Mouse (Mus musculus) liver, embryonic 11.5 days (tissue): ENCODE results near the gene Gigyf2. TPM values are rescaled to one million over a fixed set of nuclear protein-coding genes. Genes with fewer than 3 reads are reported as not detected.

Source experiments
- ATAC-seq: fragments of 200-750 bp; cut with Nextera tagmentation; replicated peaks from 2 replicates; pipeline ENCODE4 v1.8.0; 2017; ENCODE audit warnings: moderate number of reproducible peaks, mild to moderate bottlenecking, moderate TSS enrichment, moderate library complexity; ENCODE audit not compliant: low FRiP score
- DNase-seq: peaks from one replicate; pipeline ENCODE4 v3.0.0-alpha.2; 2017; ENCODE audit warnings: low spot score
- H3K27ac ChIP-seq: fragments of 300-500 bp; sonication (generic); 2 replicates; pipeline ENCODE4 v1.5.1; 2014; ENCODE audit warnings: mild to moderate bottlenecking, low read depth, low read length, control low read depth
- H3K27me3 ChIP-seq: fragments of 300-500 bp; sonication (generic); replicated peaks from 2 replicates; pipeline ENCODE4 v1.6.1; 2014; ENCODE audit warnings: low read length, mixed read lengths; ENCODE audit not compliant: control insufficient read depth, insufficient read depth
- H3K36me3 ChIP-seq: fragments of 300-500 bp; sonication (generic); 2 replicates; pipeline ENCODE4 v1.6.1; 2014; ENCODE audit warnings: mild to moderate bottlenecking, low read length, moderate library complexity, mixed read lengths; ENCODE audit not compliant: control insufficient read depth, insufficient read depth
- H3K4me1 ChIP-seq: fragments of 300-500 bp; sonication (generic); replicated peaks from 2 replicates; pipeline ENCODE4 v1.6.1; 2014; ENCODE audit warnings: low read length, mixed read lengths; ENCODE audit not compliant: control insufficient read depth, insufficient read depth
- H3K4me2 ChIP-seq: fragments of 300-500 bp; sonication (generic); 2 replicates; pipeline ENCODE4 v1.6.1; 2014; ENCODE audit warnings: mild to moderate bottlenecking, control low read depth, moderate library complexity
- H3K4me3 ChIP-seq: fragments of 300-500 bp; sonication (generic); 2 replicates; pipeline ENCODE4 v1.5.1; 2014; ENCODE audit warnings: low read depth, low read length, control low read depth
- H3K9ac ChIP-seq: fragments of 300-500 bp; sonication (generic); 2 replicates; pipeline ENCODE4 v1.6.1; 2014; ENCODE audit warnings: low read depth, low read length, control low read depth
- H3K9me3 ChIP-seq: fragments of 300-500 bp; sonication (generic); 2 replicates; pipeline ENCODE4 v1.6.1; 2016; ENCODE audit warnings: low read length, inconsistent platforms, mixed read lengths; ENCODE audit not compliant: control insufficient read depth
- WGBS: fragments of 180-500 bp; shearing (Covaris S2); extraction: QIAGEN DNeasy Blood & Tissue Kit; methylation state at CpG from one replicate; pipeline ENCODE4 v1.1.7; 2014; 5-methylcytosine and 5-hydroxymethylcytosine counted together
- polyA plus RNA-seq: library from polyadenylated mRNA; unstranded; fragments of >200 nt; fragmentation: Nextera tagmentation; extraction: Ambion mirVana; gene quantifications from 2 replicates; pipeline ENCODE4 v1.2.1, GENCODE M21; 2014

Gene Gigyf2
- polyA plus RNA-seq, 1 experiment from 2014 or later = 40.4 TPM

- ATAC-seq (no peak), DNase-seq (no peak)
- H3K27me3 ChIP-seq = no peaks in the 10 kb centered on the region
- no peak overlapping the region for H3K27ac ChIP-seq
- H3K4me1 ChIP-seq = no peaks in the 10 kb centered on the region
- H3K4me2 ChIP-seq = no peak overlapping the region
- WGBS = 71% methylated on average over 4 of the region's 4 CpGs
- H3K36me3 ChIP-seq = no peaks in the 10 kb centered on the region
- H3K9me3 ChIP-seq = no peaks in the 10 kb centered on the region
- H3K9ac ChIP-seq = no peak overlapping the region
- H3K4me3 ChIP-seq = no peak overlapping the region
Observed at GRCm38 (mm10) chr1:87294063-87294710, 32.6 kb upstream of the Gigyf2 start.

DNA sequence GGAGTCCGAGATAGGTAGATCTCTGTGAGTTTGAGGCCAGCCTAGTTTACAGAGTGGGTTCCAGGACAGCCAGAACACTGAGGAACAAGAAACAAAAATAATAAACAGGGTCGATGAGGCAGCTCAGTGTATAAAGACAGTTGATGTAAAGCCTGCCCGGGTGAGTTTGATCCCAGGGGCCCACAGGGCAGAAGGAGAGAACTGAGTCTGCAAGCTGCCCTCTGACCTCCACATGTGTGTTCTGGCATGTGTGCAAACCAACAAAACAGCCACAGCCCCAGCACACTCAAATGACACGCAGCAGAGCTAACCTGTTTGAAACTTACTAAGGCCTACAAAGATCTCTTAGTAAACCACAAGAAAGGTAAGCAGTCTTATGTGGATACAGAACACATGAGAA lies 31.8 kb upstream of the Gigyf2 start:
- Histone ChIP-seq H3K27me3 (no peaks in the 10 kb centered on the region), H3K27ac (no peak overlapping the region), H3K9ac (no peak overlapping the region), H3K4me3 (no peak overlapping the region), H3K9me3 (no peaks in the 10 kb centered on the region), H3K4me2 (no peak overlapping the region), H3K4me1 (no peaks in the 10 kb centered on the region), H3K36me3 (no peaks in the 10 kb centered on the region)
- ATAC-seq (no peak), DNase-seq (no peak)
- 60% methylated on average over 4 of the region's 4 CpGs for WGBS

DNA sequence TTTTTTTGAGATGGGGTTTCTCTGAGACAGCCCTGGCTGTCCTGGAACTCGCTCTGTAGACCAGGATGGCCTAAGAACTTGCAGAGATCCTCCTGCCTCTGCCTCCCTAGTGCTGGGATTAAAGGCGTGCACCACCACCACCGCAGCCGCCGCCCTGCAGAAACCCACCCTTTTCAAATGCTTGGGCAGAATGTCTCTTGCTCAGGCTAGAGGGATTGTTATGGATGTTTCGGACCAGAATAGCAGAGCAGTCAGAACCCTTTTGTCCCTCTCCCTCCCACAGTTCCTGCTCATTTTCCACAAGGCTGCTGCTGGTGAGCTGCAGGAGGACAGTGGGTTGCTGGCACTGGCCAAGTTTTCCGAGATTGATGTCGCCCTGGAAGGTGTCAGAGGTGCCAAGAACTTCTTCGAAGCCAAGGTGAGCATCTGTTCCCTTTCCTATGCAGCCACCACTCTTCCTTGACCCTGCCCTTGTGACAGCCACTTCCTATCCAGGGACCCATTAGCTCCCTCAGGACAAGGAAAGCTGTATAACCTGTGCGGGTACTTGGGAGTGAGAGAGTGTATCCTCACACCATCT lies 29.4 kb upstream of the Gigyf2 start:
- Histone ChIP-seq H3K4me1 (no peaks in the 10 kb centered on the region), H3K27ac (no peak overlapping the region), H3K4me3 (no peak overlapping the region), H3K4me2 (no peak overlapping the region), H3K9ac (no peak overlapping the region), H3K9me3 (no peaks in the 10 kb centered on the region), H3K27me3 (no peaks in the 10 kb centered on the region), H3K36me3 (no peaks in the 10 kb centered on the region)
- DNase-seq = no peak
- WGBS = 81% methylated on average over 10 of the region's 10 CpGs
- no peak for ATAC-seq

DNA sequence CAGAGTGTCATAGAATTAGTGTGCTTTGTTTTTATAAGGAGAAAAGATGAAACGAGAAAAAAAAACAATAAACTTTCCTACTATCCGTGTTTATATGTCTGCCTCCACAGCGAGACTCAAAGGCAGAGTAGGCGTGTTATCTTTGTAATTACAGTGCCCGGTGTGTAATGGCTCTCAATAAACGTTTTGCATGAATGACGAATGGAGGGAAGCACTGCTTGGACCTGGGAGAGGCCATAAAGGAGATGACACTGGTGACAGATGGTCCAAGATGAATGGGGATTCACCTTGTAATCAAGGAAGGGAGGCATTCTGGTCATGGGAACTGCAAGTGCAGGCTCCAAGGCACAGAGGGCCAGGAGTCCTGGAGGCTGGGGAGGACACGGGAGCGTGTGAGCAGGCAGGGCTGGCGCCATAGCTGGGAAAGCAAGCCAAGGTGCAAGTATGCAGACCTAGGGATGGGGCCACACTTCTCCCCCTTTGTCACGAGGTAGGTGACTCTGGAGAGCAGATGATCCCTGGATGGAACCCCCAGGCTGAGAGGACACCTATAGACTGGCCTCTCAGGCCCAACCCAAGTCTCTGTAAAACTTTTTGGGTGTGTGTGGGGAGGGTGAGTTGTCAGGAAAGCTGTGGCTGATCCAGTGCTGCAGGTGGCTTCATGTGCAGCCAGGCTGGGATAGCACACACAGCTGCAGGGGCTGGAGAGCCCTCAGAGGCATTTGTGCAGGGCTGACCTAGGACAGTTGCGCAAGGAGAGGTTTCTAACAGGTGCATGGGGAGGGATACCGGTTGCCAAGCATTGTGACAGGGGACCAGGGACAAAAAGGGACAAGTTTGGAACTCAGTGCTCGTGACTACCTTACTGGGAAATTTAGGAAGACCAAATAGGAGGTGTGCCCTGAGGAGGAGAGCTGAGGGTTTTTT lies 26.2 kb upstream of the Gigyf2 start:
- ATAC-seq (no peak), DNase-seq (no peak)
- Histone ChIP-seq H3K9me3 (no peaks in the 10 kb centered on the region), H3K4me3 (no peak overlapping the region), H3K36me3 (no peaks in the 10 kb centered on the region), H3K4me1 (no peaks in the 10 kb centered on the region), H3K9ac (no peak overlapping the region), H3K4me2 (no peak overlapping the region), H3K27me3 (no peaks in the 10 kb centered on the region), H3K27ac (no peak overlapping the region)
- 63% methylated on average over 14 of the region's 14 CpGs for WGBS

- ATAC-seq (no peak), DNase-seq (no peak)
- 76% methylated on average over 2 of the region's 2 CpGs for WGBS
- no peak overlapping the region for H3K27ac ChIP-seq
- no peaks in the 10 kb centered on the region for H3K9me3 ChIP-seq
- H3K9ac ChIP-seq = no peak overlapping the region
- H3K27me3 ChIP-seq = no peaks in the 10 kb centered on the region
- no peak overlapping the region for H3K4me3 ChIP-seq
- H3K36me3 ChIP-seq = no peaks in the 10 kb centered on the region
- no peaks in the 10 kb centered on the region for H3K4me1 ChIP-seq
- no peak overlapping the region for H3K4me2 ChIP-seq
Observed at GRCm38 (mm10) chr1:87301971-87302370, 24.8 kb upstream of the Gigyf2 start.

DNA sequence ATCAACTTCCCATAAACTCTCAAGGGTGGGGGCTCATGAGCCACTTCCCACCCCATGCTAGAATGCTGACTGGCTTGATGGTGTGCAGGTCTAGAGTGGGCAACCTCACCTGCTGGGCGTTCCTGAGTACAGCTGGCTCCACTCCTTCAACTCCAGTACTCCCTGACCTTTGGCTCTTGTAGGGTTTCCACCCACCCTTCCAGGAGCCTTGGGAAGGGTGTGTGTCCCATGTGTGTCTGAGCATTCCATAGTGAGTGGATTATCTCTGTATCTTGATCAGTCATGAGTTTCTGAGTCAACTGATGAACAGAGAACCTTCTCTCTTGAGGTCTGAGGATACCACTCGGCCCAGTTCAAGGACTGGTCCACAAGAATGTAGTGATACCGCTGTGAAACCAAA lies 17.8 kb upstream of the Gigyf2 start:
- no peak for ATAC-seq
- Histone ChIP-seq H3K9me3 (no peaks in the 10 kb centered on the region), H3K36me3 (no peaks in the 10 kb centered on the region), H3K4me2 (no peak overlapping the region), H3K4me3 (no peak overlapping the region), H3K27ac (no peak overlapping the region), H3K9ac (no peak overlapping the region), H3K4me1 (no peaks in the 10 kb centered on the region), H3K27me3 (no peaks in the 10 kb centered on the region)
- 82% methylated on average over 3 of the region's 3 CpGs for WGBS
- DNase-seq = no peak

GRCm38 (mm10) chr1:87309621-87310020 lies 17.2 kb upstream of the Gigyf2 start:
- H3K36me3 ChIP-seq = no peaks in the 10 kb centered on the region
- H3K4me3 ChIP-seq = no peak overlapping the region
- DNase-seq = no peak
- no peaks in the 10 kb centered on the region for H3K4me1 ChIP-seq
- H3K27ac ChIP-seq = no peak overlapping the region
- ATAC-seq = no peak
- H3K9ac ChIP-seq = no peak overlapping the region
- no peaks in the 10 kb centered on the region for H3K27me3 ChIP-seq
- WGBS = 75% methylated on average over 16 of the region's 16 CpGs
- no peak overlapping the region for H3K4me2 ChIP-seq
- H3K9me3 ChIP-seq = no peaks in the 10 kb centered on the region

DNA sequence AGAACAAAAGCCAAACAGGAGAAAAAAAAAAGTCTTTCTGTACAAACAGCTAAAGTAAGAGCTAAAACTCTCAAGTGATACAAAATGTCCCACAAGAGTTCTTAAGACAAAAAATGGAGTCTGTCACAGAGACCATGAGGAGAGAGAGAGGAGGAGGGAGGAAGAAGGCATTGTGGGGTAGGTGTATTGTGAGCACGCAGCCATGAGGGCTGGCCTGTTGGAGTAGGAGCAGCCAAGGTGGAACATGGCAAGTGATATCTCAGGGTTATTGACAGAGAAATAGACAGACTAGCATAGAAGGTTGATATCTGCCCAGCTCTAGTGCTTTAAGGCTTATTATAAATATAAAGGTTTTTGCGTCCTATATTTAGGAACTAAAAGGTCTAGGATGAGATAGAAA lies 14.1 kb upstream of the Gigyf2 start:
- WGBS = 79% methylated on average over 2 of the region's 2 CpGs
- Histone ChIP-seq H3K4me2 (no peak overlapping the region), H3K27me3 (no peaks in the 10 kb centered on the region), H3K4me1 (no peaks in the 10 kb centered on the region), H3K9me3 (no peaks in the 10 kb centered on the region), H3K36me3 (no peaks in the 10 kb centered on the region), H3K27ac (no peak overlapping the region), H3K9ac (no peak overlapping the region), H3K4me3 (no peak overlapping the region)
- DNase-seq (no peak), ATAC-seq (no peak)
